Mouse (Mus musculus) adrenal gland, adult 8-10 months (tissue): ENCODE measurements around the gene Mrps27. TPM values are rescaled to one million over a fixed set of nuclear protein-coding genes. Genes with fewer than 3 reads are reported as not detected.
"Not testable (repeated sequence)": the region's sequence is repeated elsewhere in the genome, so short reads cannot be mapped to it uniquely, and the experiment has no call there.

Experiments
- DNase-seq: peaks from one replicate; pipeline ENCODE4 v3.0.0; 2022
- total RNA-seq, 4 experiments: library from RNA; stranded (reverse); gene quantifications; 2 replicates each; pipeline ENCODE4 v1.2.4; 2022

Gene Mrps27
- total RNA-seq, result 10 to 100 TPM; 46.5 to 49.1 (median 47.6) TPM

- DNase-seq, result peak; percentile 96
These were observed at the start of gene Mrps27, which contains the start of gene Ptcd2 for GRCm38 (mm10) chr13:99344599-99345575. Mrps27 (plus strand) TSS chr13:99344786. Ptcd2 (minus strand) TSS chr13:99344705.

GRCm38 (mm10) chr13:99299921-99300320 is 44.7 kb upstream of the Mrps27 start:
- no peak for DNase-seq

DNA sequence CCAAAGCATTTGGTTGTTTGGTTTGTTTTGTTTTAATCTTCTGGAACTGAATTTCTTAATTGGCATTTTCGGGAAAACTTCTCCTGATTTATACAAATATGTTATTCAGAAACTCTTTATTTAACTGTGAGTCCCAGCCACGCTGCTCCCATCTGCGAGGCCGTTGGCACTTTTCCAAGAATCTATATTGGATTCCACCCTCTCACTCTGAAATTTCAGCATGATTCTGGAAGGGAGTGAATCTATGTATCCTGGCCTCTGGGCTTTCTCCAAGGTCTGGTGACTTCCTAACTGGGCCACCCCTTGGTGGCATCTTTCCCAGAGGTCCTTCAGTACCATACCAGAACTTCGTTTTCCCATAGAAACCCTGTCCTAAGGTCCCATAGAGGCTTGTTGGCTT is 40.7 kb upstream of the Mrps27 start:
- no peak for DNase-seq

GRCm38 (mm10) chr13:99304365-99304764 is 40.2 kb upstream of the Mrps27 start:
- DNase-seq, result no peak

- no peak for DNase-seq
These were observed 39.4 kb upstream of the Mrps27 start for GRCm38 (mm10) chr13:99305186-99305585.

- DNase-seq, result no peak
These were observed 38.4 kb upstream of the Mrps27 start for GRCm38 (mm10) chr13:99306164-99306563.

GRCm38 (mm10) chr13:99307930-99308359 is 36.6 kb upstream of the Mrps27 start:
- DNase-seq, result peak; percentile 60

DNA sequence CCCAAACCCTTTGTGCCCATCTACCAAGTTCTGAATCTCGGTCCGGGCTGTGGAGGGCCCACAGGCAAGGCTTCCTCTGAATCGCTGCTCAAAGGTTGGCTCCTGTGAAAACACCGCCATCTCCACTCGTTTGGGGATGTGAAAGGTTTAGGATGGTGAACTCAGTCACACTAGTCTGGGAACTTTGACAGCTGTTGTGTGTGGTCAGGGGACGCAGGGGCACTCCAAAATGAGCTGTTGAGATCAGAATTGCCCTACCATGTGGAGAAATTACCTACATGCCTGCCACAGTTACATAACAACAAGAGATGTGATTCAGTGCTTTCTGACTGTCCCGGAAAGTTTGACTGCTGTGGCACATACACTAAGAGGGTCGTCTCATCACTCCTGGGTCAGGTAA is 36.2 kb upstream of the Mrps27 start:
- DNase-seq, result no peak

GRCm38 (mm10) chr13:99314098-99314497 is 30.5 kb upstream of the Mrps27 start:
- no peak for DNase-seq

DNA sequence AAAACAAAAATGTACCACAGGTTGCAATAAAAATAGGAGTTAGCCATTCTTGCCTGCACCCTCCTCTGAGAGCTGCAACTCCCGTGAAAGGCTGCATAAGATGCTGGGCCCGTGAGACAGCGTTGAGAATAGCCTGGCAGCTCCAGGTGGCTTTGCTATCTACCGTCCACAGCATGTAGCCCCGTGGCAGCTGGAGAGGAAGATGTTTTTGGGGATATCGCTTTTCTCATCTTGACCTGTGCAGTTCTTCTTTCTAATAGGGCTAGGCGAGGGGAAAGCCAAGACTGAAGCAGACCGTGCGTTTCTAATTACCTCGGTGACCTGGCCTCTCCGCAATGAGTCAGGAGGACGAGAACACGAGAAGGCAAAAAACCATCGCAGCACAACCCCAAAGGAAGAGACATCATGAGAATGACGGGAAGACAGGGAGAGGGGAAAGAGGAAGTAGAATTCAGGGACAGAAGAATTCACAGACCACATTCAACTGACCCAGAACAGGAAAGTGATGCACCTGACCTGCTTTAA is 29.9 kb upstream of the Mrps27 start:
- DNase-seq, result no peak

DNA sequence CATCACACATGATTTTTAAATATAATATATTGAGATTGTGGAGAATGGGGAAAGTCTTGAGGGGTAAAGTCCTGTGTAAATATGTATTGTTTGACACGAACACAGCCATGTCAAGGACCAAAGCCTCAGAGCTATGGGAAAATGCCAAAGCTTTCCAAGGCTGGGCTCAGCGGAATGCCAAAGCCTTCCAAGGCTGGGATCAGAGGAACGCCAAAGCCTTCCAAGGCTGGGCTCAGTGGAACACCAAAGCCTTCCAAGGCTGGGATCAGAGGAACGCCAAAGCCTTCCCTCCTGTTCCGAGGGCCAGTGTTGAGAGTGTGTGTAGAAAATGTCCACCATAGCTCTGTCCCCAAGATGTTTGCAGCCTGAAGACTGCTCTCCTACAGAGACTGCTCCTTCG is 28.2 kb upstream of the Mrps27 start:
- DNase-seq, result peak; percentile 24

DNA sequence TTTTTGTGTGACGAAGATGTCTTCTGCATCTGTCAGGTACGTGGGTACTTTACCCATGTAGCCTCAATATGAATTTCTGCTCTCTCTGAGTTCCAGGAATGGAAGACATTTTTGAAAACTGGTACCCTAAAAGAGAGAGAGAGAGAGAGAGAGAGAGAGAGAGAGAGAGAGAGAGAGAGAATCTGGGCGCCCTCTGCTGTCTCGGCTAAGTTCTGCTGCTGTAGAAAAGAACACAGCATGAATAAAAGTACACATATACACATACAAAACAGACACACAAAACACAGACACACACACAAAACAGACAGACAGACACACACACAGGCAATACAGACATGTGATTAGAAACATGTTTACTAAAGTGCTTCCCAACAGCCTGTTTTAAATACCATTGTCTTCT is 27.5 kb upstream of the Mrps27 start:
- DNase-seq, result no peak

GRCm38 (mm10) chr13:99320453-99320852 is 24.1 kb upstream of the Mrps27 start:
- DNase-seq, result no peak

GRCm38 (mm10) chr13:99322915-99323314 is 21.7 kb upstream of the Mrps27 start:
- DNase-seq, result not testable (repeated sequence)

DNA sequence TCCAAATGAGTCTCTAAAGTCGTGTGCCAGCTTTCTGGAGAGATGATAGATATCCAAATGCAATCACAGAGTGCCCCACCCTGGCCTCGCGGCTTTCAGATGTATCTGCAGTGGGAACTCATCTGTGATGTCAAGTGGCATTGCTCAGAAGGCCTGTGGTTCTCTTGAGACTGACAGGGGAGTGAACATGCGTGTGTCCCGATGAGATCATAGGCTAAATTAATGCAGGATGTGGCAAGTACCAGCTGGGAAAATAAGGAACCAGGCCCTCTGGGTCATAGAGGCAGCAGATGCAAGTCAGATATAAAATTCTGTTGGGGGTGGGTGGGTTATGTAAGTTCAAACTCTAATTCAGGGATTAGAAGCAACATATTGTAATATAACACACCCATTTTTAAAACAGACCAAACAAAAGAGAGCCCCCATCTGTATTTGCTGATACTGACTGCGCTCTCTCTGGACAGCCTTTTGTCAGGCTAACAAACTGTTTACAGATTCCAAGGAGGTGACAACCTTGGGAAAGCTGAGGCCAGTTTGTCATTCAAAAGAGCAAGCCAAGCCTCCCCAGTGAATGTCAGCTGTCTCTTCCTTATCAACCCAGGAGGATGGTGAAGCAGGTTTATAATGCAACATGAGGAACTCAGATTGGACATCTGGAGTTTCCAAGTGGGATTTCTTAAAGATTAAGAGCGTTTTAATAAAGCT is 20.8 kb upstream of the Mrps27 start:
- DNase-seq, result no peak

DNA sequence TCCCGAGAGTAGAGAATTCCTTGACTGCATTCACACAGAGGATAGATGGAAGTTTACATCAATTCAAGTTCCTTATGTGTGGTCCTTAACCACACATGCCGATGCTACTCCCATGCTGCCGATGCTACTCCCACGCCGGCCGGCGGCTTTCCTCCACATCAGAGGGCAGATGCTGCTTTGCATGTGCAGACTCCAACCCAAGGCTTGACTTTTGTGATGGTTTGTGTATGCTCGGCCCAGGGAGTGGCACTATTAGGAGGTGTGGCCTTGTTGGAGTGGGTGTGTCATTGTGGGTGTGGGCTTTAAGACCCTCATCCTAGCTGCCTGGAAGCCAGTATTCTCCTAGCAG is 20.3 kb upstream of the Mrps27 start:
- not testable (repeated sequence) for DNase-seq

- DNase-seq, result no peak
These were observed 13.3 kb upstream of the Mrps27 start for GRCm38 (mm10) chr13:99331255-99331654.

GRCm38 (mm10) chr13:99337510-99337909 is 7.1 kb upstream of the Mrps27 start:
- no peak for DNase-seq

DNA sequence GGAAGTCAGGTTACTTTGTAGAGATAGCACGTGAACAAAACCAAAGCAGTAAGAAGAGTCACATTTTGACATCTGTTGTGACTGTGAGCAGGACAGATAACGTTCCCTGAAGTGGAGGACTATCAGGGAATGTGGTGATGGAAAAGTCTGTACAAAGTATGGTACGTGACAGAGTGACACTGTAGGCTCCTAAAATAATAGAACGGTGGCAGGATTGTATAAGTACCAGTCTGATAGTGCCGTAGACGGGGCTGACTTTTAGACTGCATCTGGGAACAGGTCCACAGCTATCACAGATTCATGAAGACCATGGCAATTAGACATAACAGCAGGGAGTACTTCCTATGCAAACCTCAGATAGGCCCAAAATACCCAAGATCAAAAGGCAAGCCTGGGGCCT is 3.1 kb upstream of the Mrps27 start:
- DNase-seq, result no peak

DNA sequence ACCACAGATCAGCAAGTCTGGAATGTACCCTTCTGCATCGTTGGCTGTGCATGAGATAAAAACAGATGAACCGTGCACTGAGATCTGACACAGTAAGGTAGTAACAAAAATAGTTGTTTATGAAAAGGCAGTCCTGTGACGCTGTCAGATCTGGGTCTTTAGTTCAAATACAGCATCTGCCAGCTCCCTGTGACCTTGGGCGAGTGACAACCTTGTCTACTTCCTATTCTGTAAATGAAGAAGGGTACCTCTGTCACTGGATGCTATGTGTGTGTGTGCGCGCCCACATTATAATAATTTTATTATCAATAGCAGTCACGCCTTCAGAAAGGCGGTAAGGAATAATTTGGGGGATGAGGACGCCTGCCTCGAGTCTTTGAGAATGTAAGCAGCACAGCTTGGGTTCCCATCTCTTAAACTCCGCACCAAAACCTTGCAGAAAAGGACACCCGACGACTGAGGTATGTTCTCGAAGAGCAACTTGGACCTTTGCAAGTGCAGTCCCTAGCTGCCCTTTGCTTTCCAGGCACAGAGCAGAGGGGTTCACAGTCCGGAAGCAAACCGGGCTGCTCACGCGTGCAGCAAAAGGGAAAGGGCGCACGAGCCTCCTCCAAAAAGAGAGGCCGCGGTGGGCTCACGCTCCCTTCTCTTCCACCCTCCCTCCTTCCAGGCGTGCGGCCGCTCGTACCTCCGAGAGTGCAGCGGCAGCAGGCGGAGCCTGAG is 549 bp upstream of the Mrps27 start:
- DNase-seq, result no peak

DNA sequence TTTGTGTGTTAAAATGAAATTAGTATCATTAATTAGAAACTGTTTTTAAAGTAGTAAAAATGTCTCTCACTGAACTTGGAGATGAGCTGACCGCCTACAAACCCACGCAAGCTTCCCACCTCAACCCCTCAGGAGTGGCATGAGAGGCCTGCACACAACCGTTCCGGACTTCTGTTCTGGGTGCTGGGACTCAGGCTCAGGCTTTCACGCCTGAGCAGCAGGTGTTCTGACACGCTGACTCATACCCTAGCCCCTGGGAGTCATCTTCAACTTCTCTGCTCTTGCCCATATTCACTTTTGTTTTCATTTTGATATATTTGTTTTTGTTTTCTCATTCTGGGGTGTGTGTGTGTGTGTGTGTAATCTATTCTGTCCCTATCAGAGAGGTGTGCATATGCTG is 5.4 kb downstream of the Mrps27 start:
- no peak for DNase-seq

- no peak for DNase-seq
These were observed 6.6 kb downstream of the Mrps27 start for GRCm38 (mm10) chr13:99351186-99351585.

DNA sequence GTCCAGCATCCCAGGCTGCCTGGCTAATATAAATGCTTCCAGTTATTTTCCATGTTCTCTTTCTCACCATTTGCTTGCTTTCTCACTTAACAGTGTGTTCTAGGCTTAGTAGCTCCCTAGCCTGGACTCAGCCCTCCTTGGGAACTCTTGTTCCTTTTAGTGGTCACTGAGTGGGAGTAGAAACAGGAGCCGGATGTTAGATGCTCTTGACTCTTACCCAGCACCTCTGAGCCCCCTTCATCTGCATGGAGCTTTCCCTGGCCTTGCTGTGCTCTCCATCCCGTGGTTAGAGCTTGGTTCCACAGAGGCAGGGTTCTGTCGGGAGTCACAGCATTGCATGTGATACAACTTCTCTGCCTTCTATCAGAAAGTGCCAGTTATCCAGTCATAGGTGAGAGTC is 7.0 kb downstream of the Mrps27 start:
- DNase-seq, result no peak
